Mouse (Mus musculus) fat pad, adult 2 months (tissue): ENCODE data around the gene Iqcf3.

Experiments used
- DNase-seq: peaks from one replicate; pipeline ENCODE4 v3.0.0-alpha.2; 2011; ENCODE audit warnings: low read depth, low spot score; ENCODE audit errors: extremely low read depth

Gene Iqcf3

DNA sequence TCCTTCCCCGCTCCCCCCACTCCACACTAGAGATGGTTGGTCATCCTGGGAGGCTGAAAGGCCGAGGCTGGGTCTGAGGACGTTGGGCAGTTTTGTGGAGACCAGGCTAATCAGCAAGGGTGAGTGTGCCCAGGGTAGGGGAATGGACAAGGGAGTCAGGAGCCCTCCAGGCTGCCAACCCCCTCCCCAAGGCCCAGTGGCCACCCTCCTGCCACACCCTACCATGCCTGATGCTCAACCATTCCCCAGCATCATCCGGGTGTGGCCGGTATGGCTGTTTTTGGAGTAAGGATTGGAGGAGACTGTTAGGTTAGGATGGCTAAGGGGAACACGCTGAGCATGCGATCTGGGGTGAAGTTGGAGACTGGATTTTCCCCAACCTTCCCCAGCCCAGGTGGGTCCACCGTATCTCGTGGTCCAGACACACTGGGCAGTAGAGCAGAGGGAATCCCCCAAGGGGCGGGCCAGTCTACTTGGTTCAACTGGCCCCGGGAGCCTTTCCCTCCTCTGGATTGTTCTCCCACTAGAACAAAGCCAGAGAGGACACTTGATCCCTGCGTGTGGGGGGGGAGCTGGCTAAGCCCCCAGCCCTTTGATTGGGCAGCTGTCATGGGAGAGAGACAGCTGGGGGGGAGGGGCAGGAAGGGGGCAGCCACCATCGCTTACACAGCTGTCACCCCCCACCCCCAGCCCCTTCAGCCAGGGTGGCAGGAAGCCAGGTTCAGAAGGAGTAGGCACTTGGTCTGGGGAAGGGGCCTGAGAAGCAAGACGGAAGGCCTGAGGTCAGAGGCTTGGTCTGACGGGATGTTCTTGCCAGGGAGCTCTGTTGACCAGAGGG lies 104.9 kb downstream of the Iqcf3 start:
- DNase-seq: no peak

DNA sequence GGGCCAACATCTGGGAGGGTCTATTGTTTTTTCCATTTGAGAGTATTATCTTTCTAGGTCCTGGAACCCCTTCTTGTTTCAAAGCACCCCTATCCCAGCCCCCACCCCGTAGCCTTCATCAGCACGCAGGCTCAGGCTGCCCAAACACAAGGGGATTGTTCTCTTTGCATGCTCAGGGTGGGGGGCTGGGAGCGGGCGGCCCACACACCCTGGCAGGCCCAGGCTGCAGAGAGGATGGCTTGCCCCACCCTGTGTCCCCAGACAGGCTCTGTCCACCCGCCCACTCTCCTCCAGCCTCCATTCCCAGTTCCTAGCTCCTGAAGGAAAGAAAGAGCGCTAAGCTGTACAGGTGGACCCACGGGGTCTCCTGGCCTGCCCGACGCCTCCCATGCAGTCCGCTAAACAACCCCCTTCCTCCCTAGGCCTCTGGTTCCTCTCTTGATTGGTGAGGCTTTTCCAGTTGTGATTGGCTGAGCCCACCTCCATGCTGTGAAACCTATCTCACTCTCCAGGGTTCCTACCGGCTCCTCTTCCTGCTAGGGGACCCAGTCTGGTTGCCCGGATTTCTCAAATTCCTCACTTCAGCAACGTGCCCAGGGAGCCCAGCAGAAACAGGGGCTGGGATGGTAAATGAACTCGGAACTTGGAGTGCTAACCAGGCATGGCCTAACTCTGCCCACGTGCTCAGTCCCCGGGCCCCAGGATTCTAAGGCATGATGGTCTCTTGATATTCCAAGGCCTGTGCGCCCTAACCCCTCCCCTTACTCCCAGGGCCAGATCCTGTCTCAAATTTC lies 106.3 kb downstream of the Iqcf3 start:
- no peak for DNase-seq

DNA sequence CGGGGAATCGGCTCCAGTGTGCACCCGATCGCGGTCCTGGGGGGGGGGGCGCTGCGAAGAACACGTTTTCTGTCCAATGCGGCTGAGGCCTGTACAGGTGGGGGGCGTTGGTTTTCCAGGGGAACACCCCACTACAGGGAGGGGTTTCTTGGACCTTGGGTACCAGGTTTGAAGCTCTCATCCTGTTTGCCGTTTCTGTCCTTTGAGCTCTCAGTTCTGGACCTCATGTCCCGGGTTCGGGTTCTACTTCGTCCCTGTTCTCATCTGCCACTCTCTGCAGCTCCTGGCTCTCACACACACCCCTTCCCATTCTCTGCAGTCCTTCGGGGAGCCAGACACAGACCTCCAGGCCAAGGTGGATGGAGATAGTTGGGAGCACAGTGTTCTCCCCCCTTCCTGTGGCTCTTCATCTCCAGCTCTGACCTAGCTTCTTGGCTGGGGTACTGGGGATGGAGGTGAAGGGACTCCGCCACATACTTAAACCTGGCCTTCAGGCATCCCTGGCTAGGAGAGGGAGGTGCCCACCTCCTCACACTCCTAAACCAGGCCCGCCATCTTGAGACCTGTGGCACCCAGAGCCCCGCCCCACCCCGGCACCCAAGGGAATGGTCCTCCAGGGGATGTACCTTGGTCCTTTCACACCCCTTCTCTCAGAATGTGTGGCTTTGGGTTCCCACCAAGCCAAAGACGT lies 107.2 kb downstream of the Iqcf3 start:
- no peak for DNase-seq

DNA sequence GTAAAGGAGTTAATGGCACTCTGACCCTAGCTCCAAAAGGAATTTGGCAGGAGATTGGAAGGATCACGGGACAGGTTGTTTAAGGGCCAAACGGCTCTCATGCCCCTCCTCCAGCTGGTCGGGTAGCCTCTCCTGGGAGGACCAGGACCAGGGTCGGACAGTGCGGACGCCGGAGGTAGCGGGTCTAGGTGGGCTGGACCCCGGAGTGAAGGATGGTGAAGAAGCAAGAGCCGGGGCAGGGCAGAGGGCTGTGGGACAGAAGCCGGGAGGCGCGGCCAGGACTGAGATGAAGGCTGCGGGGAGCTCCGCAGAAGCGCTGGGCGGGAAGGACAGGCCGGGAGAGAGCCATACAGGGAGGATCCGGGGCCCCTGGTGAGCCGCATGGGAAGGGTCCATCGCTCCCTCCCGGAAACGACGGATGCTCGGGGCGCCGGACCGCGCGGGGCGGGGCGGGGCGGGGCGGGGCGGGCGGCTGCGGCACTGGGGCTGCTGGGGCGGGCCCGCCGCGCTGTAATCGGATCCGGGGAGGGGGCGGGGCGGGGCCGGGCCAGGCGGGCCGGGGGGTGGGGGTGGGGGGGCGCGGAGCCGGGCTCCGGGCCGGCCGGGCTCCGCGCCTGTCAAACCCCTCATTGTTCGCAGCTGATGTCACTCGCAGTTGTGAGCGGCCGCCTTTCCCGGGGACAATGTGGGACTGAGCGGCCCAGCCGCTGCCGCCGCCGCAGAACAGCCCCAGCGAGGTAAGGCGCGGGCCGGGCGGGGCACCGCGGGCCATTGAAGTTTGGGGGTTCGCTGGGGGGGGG lies 108.0 kb downstream of the Iqcf3 start, which contains the start of gene Pcbp4:
Gene Pcbp4 (plus strand): TSS at position 21 of the 800 bp plus-strand sequence.
- DNase-seq: no peak
